Mouse (Mus musculus): ENCODE measurements around the gene Pum1.

DNA sequence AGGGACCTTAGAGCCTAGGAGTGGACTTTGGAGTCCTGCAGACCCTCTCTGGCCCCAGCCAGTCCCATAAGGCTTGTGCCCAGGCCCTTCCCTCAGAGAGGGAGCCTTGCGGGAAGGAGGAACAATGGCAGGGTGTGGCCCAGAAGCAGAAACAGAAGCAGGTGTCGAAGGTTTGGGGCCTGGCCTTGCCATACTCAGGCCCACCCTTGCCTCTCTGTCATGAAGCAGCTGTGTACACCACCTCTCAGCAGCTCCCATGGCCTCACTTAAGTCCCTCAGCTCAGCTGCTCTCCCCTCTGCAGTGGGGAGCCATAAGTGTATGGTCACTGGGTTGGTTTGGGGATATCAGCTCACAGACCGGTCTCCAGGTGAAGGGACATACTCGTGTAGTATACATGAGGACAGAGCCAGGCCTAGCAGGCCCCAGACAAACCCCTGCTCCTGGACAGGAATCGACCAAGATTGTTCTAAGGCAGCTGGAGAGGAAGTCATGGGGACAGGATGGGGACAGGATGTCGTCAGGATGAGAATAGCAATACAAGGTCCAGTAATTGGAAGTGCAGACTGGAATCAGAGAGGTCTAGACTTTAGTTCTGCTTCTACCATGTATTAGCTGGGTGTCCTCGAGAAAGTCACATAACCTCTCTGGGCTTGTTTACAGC, 157.6 kb downstream of the Pum1 start:
- no peak for TF ChIP-seq CTCF (IDR thresholded peaks at IDR 0.05; ENCODE audit: extremely low read depth, insufficient read depth, low read length)
- TF ChIP-seq POLR2A (IDR thresholded peaks at IDR 0.05; ENCODE audit: extremely low read depth, insufficient read depth, low read length), result no peak
